ENCODE assay signal across 9 mouse cellular contexts in the genomic region with DNA sequence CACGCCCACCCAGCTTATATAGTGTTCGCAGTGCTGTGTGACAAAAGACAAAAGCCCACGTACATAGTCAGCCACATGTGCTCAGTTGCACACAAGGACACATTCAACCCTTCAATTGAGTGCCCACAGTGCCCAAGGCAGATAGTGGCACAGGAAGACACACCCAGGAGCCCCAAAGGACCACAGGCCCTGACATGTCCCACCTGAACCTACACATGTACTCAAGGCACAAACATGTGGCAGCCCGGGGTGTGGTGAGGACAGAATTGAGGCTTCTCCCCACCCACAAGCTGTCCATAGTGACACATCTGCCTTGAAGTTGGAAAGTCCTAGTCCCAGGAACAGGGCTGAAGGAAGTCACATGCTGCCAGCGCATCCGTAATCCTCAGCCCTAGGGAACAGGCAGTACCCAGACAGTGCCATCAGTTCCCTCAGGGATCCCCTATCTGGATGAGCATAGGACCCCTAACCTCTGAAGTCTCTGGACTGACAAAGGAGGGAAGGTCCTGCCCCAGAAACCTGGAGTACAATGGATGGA. TPM values are rescaled to one million over a fixed set of nuclear protein-coding genes. Genes with fewer than 3 reads are reported as not detected.
DNase-seq lines count a peak whose midpoint lies in the region; ATAC-seq and TF ChIP-seq lines count a peak whose summit lies in the region.
"Had no signal": no experiment of that assay in that cellular context is flagged by ENCODE, and none has a peak within 500 bp of the region (broad histone marks: within the 10 kb centered on the region; RNA-seq: fewer than 3 reads in every experiment).

No protein-coding gene starts in this region.

- ATAC-seq in lung, postnatal 0 days, result no peak; the same call in 1 of the 2 replicates
- ATAC-seq in hindbrain, embryonic 16.5 days, result no peak
- ATAC-seq in stomach, embryonic 15.5 days (ENCODE audit: insufficient read depth, low FRiP score, low read depth), result no peak

- no peaks in the 10 kb centered on the region for H3K9me3 ChIP-seq in heart, embryonic 10.5 days
- H3K9me3 ChIP-seq in lung, postnatal 0 days (ENCODE audit: low read length), result no peaks in the 10 kb centered on the region
- H3K9me3 ChIP-seq in hindbrain, embryonic 16.5 days (ENCODE audit: control insufficient read depth, low read length), result no peaks in the 10 kb centered on the region
- no peaks in the 10 kb centered on the region for H3K9me3 ChIP-seq in stomach, embryonic 15.5 days

- no peak overlapping the region for H3K4me2 ChIP-seq in lung, postnatal 0 days (replicated peaks; ENCODE audit: low read depth, low read length)
- no peak overlapping the region for H3K4me2 ChIP-seq in hindbrain, embryonic 16.5 days (ENCODE audit: low read length)
- no peak overlapping the region for H3K4me2 ChIP-seq in stomach, embryonic 15.5 days

- 87% methylated on average over 6 of the region's 6 CpGs for WGBS in heart, embryonic 10.5 days
- 73% methylated on average over 6 of the region's 6 CpGs for WGBS in lung, postnatal 0 days
- WGBS in hindbrain, embryonic 16.5 days, result 85% methylated on average over 6 of the region's 6 CpGs
- WGBS in stomach, embryonic 15.5 days, result 84% methylated on average over 6 of the region's 6 CpGs

- TF ChIP-seq EP300 in lung, postnatal 0 days (IDR thresholded peaks at IDR 0.05), result peak; percentile 42; the same call in 1 of the 2 replicates

- H3K27ac ChIP-seq in heart, embryonic 10.5 days, result peak overlapping the region; percentile 87
- H3K27ac ChIP-seq in lung, postnatal 0 days (ENCODE audit: low read length), result peak overlapping the region; percentile 82
- H3K27ac ChIP-seq in hindbrain, embryonic 16.5 days (ENCODE audit: low read depth, low read length), result no peak overlapping the region
- H3K27ac ChIP-seq in stomach, embryonic 15.5 days, result peak overlapping the region; percentile 89

- DNase-seq in heart, embryonic 10.5 days (ENCODE audit: low spot score), result no peak
- no peak for DNase-seq in heart, adult 8-10 months (ENCODE audit: low spot score)
- peak; percentile 48 for DNase-seq in lung, postnatal 0 days (ENCODE audit: low spot score)
- DNase-seq in lung, postnatal 4 days, result no peak
- DNase-seq in frontal cortex, postnatal 10 days (ENCODE audit: low spot score in 2 of 2), result no peak
- DNase-seq in cerebellum, adult 8-10 months, result no peak
- DNase-seq: embryo, embryonic 11 days had no signal

- H3K36me3 ChIP-seq in heart, embryonic 10.5 days, result no peaks in the 10 kb centered on the region
- no peaks in the 10 kb centered on the region for H3K36me3 ChIP-seq in lung, postnatal 0 days (ENCODE audit: insufficient read depth, low read length)
- no peaks in the 10 kb centered on the region for H3K36me3 ChIP-seq in hindbrain, embryonic 16.5 days (ENCODE audit: control insufficient read depth, insufficient read depth, low read length)
- no peaks in the 10 kb centered on the region for H3K36me3 ChIP-seq in stomach, embryonic 15.5 days

- H3K4me3 ChIP-seq in heart, embryonic 10.5 days, result peak overlapping the region; percentile 23
- H3K4me3 ChIP-seq in lung, postnatal 0 days (ENCODE audit: low read depth, low read length), result no peak overlapping the region
- no peak overlapping the region for H3K4me3 ChIP-seq in hindbrain, embryonic 16.5 days (ENCODE audit: low read length)
- no peak overlapping the region for H3K4me3 ChIP-seq in stomach, embryonic 15.5 days (replicated peaks)

- TF ChIP-seq CTCF in lung, postnatal 0 days (IDR thresholded peaks at IDR 0.05), result no peak

- H3K27me3 ChIP-seq in heart, embryonic 10.5 days (ENCODE audit: insufficient read depth, poor library complexity, severe bottlenecking), result peaks cover 4% of the 10 kb centered on the region; the same call in 1 of the 2 replicates
- H3K27me3 ChIP-seq in lung, postnatal 0 days (replicated peaks; ENCODE audit: insufficient read depth, low read length), result no peaks in the 10 kb centered on the region
- no peaks in the 10 kb centered on the region for H3K27me3 ChIP-seq in hindbrain, embryonic 16.5 days (replicated peaks; ENCODE audit: control insufficient read depth, insufficient read depth, low read length)
- H3K27me3 ChIP-seq in stomach, embryonic 15.5 days (replicated peaks), result no peaks in the 10 kb centered on the region

- no peak overlapping the region for H3K9ac ChIP-seq in lung, postnatal 0 days (replicated peaks; ENCODE audit: low read depth)
- peak overlapping the region; percentile 4; the same call in 1 of the 2 replicates for H3K9ac ChIP-seq in hindbrain, embryonic 16.5 days (ENCODE audit: low read depth, low read length)
- H3K9ac ChIP-seq in stomach, embryonic 15.5 days, result no peak overlapping the region

- H3K4me1 ChIP-seq in heart, embryonic 10.5 days, result peaks cover 82% of the 10 kb centered on the region
- peaks cover 39% of the 10 kb centered on the region for H3K4me1 ChIP-seq in lung, postnatal 0 days (ENCODE audit: insufficient read depth, low read depth, low read length)
- peaks cover 60% of the 10 kb centered on the region for H3K4me1 ChIP-seq in hindbrain, embryonic 16.5 days (ENCODE audit: control insufficient read depth, insufficient read depth, low read depth, low read length)
- peaks cover 80% of the 10 kb centered on the region for H3K4me1 ChIP-seq in stomach, embryonic 15.5 days

RNA-seq across cellular contexts. Expression of a gene that starts 43.1 kb away (rescaled TPM):
- polyA plus RNA-seq in heart, embryonic 10.5 days (2016; fragmentation: Nextera tagmentation; extraction: Ambion mirVana), result 51.1 and 58.5 TPM in 2 replicates
- total RNA-seq in heart, adult 8-10 months (2022), result 10 to 100 TPM; 64.1 to 87.2 (median 71.5) TPM
- polyA plus RNA-seq in lung, postnatal 0 days (2015; fragmentation: Nextera tagmentation; extraction: Ambion mirVana), result 149 and 153 TPM in 2 replicates
- polyA plus RNA-seq in hindbrain, embryonic 16.5 days (2015; fragmentation: Nextera tagmentation; extraction: Ambion mirVana), result 22.7 and 23.2 TPM in 2 replicates
- polyA plus RNA-seq in stomach, embryonic 15.5 days (2015; fragmentation: Nextera tagmentation; extraction: Ambion mirVana), result 109 TPM in 2 replicates
